Mouse (Mus musculus): ENCODE data around the gene Rad51b. TPM values are rescaled to one million over a fixed set of nuclear protein-coding genes. Genes with fewer than 3 reads are reported as not detected.

Gene Rad51b
- total RNA-seq, 2 experiments from 2014 or later: 0.17 to 0.23 TPM

DNA sequence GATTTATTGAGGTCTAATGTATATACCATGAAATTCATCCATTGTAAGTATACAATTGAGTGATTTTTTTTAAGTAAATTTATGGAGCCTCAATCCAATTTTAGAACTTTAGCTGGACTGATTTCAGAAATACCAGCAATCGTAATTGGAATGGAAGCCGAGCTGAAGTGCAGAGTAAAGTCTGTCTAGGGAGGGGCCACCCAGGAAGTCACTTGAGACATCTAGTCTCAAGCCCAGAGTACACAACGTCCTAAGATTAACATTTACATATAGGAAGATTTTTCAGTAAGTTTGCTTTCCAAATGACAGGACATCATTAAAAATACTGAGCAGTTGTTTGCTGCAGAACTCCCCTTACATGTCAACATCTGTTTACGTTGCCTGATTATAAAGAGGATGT is 386.7 kb downstream of the Rad51b start:
- peak; percentile 35 for DNase-seq (ENCODE audit: low spot score)

DNA sequence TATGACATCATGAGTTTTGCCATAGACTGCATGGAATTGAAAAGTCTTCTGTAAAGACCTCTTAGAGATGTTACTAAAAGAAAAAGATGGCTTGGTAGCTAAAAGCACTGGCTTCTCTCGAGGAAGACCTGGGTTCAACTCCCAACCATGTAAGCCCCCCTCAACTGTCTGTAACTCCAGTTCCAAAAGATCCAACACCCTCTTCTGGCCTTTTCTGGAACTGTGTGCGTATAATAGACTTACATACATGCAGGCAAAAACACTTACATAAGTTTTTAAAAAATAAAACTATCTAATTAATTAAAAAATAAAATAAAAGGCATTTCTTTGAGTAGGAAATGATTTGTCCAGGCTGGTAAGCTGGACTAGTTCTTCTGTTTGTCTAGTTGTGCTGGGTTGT is 387.3 kb downstream of the Rad51b start:
- no peak for DNase-seq (ENCODE audit: low spot score)

DNA sequence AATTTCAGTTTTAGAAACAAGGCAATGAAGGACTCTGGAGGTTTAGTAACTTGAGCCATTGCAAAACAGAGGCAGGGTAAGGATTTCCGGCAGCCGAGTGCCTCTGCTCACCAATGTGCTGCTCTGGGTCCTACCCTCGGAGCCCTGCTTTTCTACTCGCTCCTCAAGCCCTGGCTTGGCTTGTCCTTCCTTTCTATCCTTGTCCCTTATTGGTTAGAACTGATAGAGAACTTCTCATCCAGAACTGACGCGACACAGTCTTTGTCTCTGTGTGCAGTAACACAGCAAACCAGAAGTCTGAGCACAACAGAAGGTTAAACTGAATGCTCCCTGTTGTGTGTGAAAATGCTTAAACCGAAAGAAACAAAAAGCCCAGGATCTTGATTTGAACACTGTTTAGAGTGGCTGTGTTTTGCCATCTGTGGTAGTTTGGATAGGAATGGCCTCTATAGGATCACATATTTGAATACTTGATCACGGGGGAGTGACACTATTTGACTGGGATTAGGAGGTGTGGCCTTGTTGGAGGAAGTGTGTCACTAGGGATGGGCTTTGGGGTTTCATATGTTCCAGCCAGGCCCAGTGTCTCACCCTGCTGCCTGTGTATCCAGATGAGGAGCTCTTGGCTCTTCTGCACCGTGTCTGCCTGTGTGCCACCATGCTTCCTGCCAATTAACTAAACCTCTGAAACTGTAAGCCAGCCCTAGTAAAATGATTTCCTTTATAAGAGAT is 389.7 kb downstream of the Rad51b start:
- DNase-seq (ENCODE audit: low spot score): no peak

GRCm38 (mm10) chr12:79687683-79688386 is 390.8 kb downstream of the Rad51b start:
- no peak for DNase-seq (ENCODE audit: low spot score)

DNA sequence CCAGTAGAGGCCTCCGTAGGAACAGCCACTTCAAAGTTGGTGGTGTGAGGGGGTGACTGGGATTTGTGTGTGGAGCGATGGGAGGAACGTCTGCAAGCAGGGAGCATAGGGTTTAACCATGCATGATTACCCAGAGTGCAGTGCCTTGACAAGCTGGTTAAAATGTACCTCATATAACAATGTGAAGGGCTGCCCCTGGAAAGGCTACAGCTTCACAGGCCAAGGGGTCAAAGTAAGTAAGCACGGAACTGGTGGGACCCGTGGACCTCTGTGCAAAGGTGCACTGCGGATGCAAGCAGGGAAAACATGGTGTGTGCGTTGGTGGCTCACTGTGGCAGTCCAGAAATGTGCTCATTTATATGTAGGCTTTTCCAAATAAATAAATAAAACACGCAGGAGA is 392.2 kb downstream of the Rad51b start:
- DNase-seq (ENCODE audit: low spot score): no peak

- no peak for DNase-seq (ENCODE audit: low spot score)
Observed at GRCm38 (mm10) chr12:79691929-79692862, 395.1 kb downstream of the Rad51b start.

- DNase-seq (ENCODE audit: low spot score): no peak
Observed at GRCm38 (mm10) chr12:79695832-79696434, 398.9 kb downstream of the Rad51b start.

DNA sequence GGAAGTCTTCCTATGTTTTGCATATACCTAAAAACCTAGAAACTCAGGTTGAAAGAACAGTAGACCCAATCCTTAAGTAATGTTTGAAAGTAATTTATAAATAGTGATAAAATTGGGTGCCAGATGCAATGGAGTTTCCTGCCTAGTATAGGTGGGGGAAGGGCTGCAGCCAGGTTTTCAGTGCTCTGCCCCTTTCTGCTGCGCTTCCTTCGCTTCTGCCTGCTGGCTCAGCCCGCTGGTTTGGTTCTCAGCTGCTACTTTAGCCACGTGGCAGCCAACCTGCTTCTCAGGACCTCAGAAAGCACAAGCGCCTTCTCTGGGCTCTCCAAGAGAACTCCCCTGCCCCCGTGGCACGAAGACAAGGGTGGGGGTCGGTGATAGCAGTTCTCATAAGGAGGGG is 406.5 kb downstream of the Rad51b start:
- no peak for DNase-seq (ENCODE audit: low spot score)

- no peak for DNase-seq (ENCODE audit: low spot score)
Observed at GRCm38 (mm10) chr12:79705501-79706266, 408.6 kb downstream of the Rad51b start.

GRCm38 (mm10) chr12:79707565-79708422 is 410.7 kb downstream of the Rad51b start:
- DNase-seq (ENCODE audit: low spot score): no peak

GRCm38 (mm10) chr12:79708423-79708733 is 411.3 kb downstream of the Rad51b start:
- peak; percentile 59 for DNase-seq (ENCODE audit: low spot score)

GRCm38 (mm10) chr12:79713286-79713685 is 416.2 kb downstream of the Rad51b start:
- DNase-seq (ENCODE audit: low spot score): no peak

- no peak for DNase-seq (ENCODE audit: low spot score)
Observed at GRCm38 (mm10) chr12:79714484-79714883, 417.4 kb downstream of the Rad51b start.

- no peak for DNase-seq (ENCODE audit: low spot score)
Observed at GRCm38 (mm10) chr12:79715506-79716345, 418.6 kb downstream of the Rad51b start.

DNA sequence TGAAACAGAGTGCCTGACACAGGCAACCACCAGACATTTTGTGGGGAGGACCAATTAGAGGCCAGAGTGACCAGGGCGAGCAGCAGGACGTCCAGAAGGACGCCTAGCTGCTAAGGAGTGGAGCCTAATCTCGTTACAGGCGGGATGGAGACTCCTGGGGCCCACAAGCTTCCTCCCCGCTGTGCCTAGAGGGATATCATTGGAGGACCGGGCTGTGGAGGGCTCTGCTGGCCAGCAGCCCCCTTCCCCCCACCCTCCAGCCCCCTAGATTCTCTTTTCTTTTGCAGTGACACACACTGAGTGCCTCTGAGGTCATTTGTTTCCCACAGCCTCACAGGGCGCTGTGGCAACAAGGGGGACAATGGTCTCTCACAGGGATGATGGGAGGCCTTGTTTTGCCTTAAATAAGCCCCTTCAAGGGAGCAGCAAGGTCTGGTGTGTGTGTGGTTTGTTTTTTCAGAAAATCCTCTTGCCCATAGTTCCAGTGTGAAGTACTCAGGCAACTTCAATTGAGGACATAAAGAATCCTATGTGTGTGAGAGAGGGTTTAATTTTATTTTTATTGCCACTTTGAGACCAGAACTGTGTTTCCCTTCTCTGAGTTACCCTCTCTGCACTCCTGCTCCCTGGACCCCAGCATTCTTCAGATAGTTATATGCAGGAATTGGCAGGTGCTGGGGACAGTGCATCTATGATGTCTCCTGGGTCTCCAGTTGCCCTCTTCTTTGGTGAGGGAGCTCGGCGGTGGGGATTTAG is 422.2 kb downstream of the Rad51b start:
- no peak for DNase-seq (ENCODE audit: low spot score)

DNA sequence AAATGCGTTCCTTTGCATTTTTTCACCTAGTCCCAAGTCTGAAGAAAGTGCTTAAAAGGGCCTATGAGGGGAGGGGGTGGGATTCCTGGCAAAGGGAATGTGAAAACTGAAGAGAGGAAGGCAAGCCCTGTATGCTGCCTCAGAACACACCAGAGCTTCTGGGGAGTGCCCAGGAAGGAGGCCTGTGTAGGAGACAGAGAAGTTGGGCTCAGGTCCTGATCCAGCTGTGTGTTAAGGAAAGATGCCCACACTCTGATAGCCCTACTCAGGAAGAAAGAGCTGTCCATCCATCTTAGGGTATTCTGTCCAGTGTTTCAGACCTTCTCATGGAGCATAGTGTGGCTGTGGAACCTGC is 422.7 kb downstream of the Rad51b start:
- no peak for DNase-seq (ENCODE audit: low spot score)

GRCm38 (mm10) chr12:79724875-79725274 is 427.8 kb downstream of the Rad51b start:
- no peak for DNase-seq (ENCODE audit: low spot score)

- DNase-seq (ENCODE audit: low spot score): no peak
Observed at GRCm38 (mm10) chr12:79725711-79726110, 428.6 kb downstream of the Rad51b start.

Measured in gastrocnemius, adult 18-20 months (tissue).